Mouse (Mus musculus) midbrain, embryonic 11.5 days (tissue): Measurements from ENCODE around the gene Rnf181. TPM values are rescaled to one million over a fixed set of nuclear protein-coding genes. Genes with fewer than 3 reads are reported as not detected.
A peak's percentile ranks its signal among the peaks of the same experiment; 100 is the strongest.

ENCODE experiments used
- ATAC-seq: fragments of 200-750 bp; cut with Nextera tagmentation; 2 replicates; pipeline ENCODE4 v1.8.0; 2017; ENCODE audit warnings: moderate TSS enrichment, moderate library complexity; ENCODE audit not compliant: low FRiP score
- DNase-seq: peaks from one replicate; pipeline ENCODE4 v3.0.0; 2015; ENCODE audit warnings: low spot score; ENCODE audit errors: missing footprints
- H3K27ac ChIP-seq: fragments of 300-500 bp; sonication (generic); 2 replicates; pipeline ENCODE4 v1.5.1; 2014; ENCODE audit warnings: low read depth, low read length
- H3K27me3 ChIP-seq: fragments of 300-500 bp; sonication (generic); 2 replicates; pipeline ENCODE4 v1.6.1; 2014; ENCODE audit warnings: mild to moderate bottlenecking, low read length, moderate library complexity, mixed read lengths; ENCODE audit not compliant: control insufficient read depth, insufficient read depth
- H3K36me3 ChIP-seq: fragments of 300-500 bp; sonication (generic); 2 replicates; pipeline ENCODE4 v1.6.1; 2014; ENCODE audit warnings: mild to moderate bottlenecking, low read length, moderate library complexity, mixed read lengths; ENCODE audit not compliant: control insufficient read depth, insufficient read depth
- H3K4me1 ChIP-seq: fragments of 300-500 bp; sonication (generic); 2 replicates; pipeline ENCODE4 v1.6.1; 2014; ENCODE audit warnings: low read length; ENCODE audit not compliant: control insufficient read depth, insufficient read depth
- H3K4me2 ChIP-seq: fragments of 300-500 bp; sonication (generic); 2 replicates; pipeline ENCODE4 v1.6.1; 2014; ENCODE audit warnings: mild to moderate bottlenecking, moderate library complexity
- H3K4me3 ChIP-seq: fragments of 300-500 bp; sonication (generic); 2 replicates; pipeline ENCODE4 v1.5.1; 2014; ENCODE audit warnings: low read depth, low read length
- H3K9ac ChIP-seq: fragments of 300-500 bp; sonication (generic); 2 replicates; pipeline ENCODE4 v1.6.1; 2014; ENCODE audit warnings: low read length
- H3K9me3 ChIP-seq: fragments of 300-500 bp; sonication (generic); 2 replicates; pipeline ENCODE4 v1.6.1; 2016; ENCODE audit warnings: low read length; ENCODE audit not compliant: control insufficient read depth
- WGBS: fragments of 180-500 bp; shearing (Covaris S2); extraction: QIAGEN DNeasy Blood & Tissue Kit; methylation state at CpG from one replicate; pipeline ENCODE4 v1.1.7; 2014; 5-methylcytosine and 5-hydroxymethylcytosine counted together
- polyA plus RNA-seq: library from polyadenylated mRNA; unstranded; fragments of >200 nt; fragmentation: Nextera tagmentation; extraction: Ambion mirVana; gene quantifications from 2 replicates; pipeline ENCODE4 v1.2.1, GENCODE M21; 2014

The Rnf181 gene
- polyA plus RNA-seq, 1 experiment from 2014 or later: 102 TPM

DNA sequence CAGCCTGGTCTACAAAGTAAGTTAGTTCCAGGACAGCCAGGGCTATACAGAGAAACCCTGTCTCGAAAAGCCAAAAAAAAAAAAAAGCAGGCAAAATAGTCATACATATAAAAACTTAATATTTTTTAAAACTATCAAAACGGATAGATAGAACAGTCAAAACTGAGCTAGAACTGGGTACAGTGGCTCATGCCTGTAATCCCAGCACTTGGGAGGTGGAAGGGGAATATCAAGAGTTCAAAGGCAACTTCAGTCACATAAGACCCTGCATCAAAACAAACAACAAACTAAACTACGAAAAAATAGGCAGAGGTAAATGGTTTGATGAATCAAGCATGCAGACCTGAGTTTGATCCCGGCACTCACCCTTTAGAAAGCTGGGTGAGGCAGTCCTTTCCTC lies 36.6 kb downstream of the Rnf181 start:
- no peak for ATAC-seq
- WGBS: 93% methylated on average over 4 of the region's 4 CpGs
- no peak overlapping the region for H3K9ac ChIP-seq
- H3K27ac ChIP-seq: no peak overlapping the region
- H3K4me1 ChIP-seq: no peaks in the 10 kb centered on the region
- H3K36me3 ChIP-seq: peaks cover 13% of the 10 kb centered on the region; the same call in 1 of the 2 replicates
- no peaks in the 10 kb centered on the region for H3K9me3 ChIP-seq
- peak; percentile 51 for DNase-seq
- no peak overlapping the region for H3K4me2 ChIP-seq
- H3K27me3 ChIP-seq: no peaks in the 10 kb centered on the region
- no peak overlapping the region for H3K4me3 ChIP-seq

GRCm38 (mm10) chr6:72329019-72329418 lies 37.7 kb downstream of the Rnf181 start:
- Histone ChIP-seq H3K27me3 (no peaks in the 10 kb centered on the region), H3K36me3 (peaks cover 14% of the 10 kb centered on the region; the same call in 1 of the 2 replicates)
- whole genome bisulfite sequencing: 92% methylated on average over 5 of the region's 5 CpGs

DNA sequence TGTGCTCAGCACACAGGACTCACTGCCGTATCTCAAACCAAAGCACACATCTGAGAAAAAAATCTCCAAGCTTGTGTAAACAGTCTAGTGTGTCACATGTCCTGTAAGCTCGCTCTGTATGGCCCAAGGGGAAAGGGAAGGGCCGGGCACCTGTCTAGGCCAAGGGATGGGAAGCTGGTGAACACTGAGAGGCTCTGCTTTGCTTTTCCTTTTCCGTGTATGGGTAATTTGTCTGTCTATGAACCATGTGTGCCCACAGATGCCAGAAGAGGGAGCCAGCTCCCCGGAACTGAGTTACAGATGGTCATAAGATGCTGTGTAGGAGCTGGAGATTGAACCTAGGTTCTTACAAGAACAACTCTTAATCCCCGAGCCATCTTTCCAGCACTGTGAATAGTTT lies 40.5 kb downstream of the Rnf181 start:
- 80% methylated on average over 6 of the region's 6 CpGs for WGBS
- DNase-seq: peak; percentile 26

More at GRCm38 (mm10) chr6:72329019-72329418, 37.7 kb downstream of the Rnf181 start:
- Histone ChIP-seq H3K4me2 (no peak overlapping the region), H3K9ac (no peak overlapping the region), H3K4me1 (no peaks in the 10 kb centered on the region), H3K9me3 (no peaks in the 10 kb centered on the region), H3K27ac (no peak overlapping the region), H3K4me3 (no peak overlapping the region)
- ATAC-seq (no peak), DNase-seq (peak; percentile 6)

GRCm38 (mm10) chr6:72323786-72324508 lies 42.8 kb downstream of the Rnf181 start:
- Histone ChIP-seq H3K9me3 (no peaks in the 10 kb centered on the region), H3K4me3 (no peak overlapping the region), H3K4me2 (no peak overlapping the region), H3K4me1 (no peaks in the 10 kb centered on the region), H3K27me3 (no peaks in the 10 kb centered on the region), H3K36me3 (peaks cover 22% of the 10 kb centered on the region), H3K27ac (no peak overlapping the region), H3K9ac (no peak overlapping the region)
- peak; percentile 26 for DNase-seq
- no peak for ATAC-seq
- 92% methylated on average over 6 of the region's 6 CpGs for WGBS

More for the DNA sequence above, 40.5 kb downstream of the Rnf181 start:
- no peaks in the 10 kb centered on the region for H3K9me3 ChIP-seq
- H3K4me1 ChIP-seq: no peaks in the 10 kb centered on the region
- no peaks in the 10 kb centered on the region for H3K27me3 ChIP-seq
- peaks cover 16% of the 10 kb centered on the region; the same call in 1 of the 2 replicates for H3K36me3 ChIP-seq
- no peak overlapping the region for H3K4me2 ChIP-seq
- H3K27ac ChIP-seq: no peak overlapping the region
- H3K9ac ChIP-seq: no peak overlapping the region
- no peak overlapping the region for H3K4me3 ChIP-seq
- ATAC-seq: no peak

DNA sequence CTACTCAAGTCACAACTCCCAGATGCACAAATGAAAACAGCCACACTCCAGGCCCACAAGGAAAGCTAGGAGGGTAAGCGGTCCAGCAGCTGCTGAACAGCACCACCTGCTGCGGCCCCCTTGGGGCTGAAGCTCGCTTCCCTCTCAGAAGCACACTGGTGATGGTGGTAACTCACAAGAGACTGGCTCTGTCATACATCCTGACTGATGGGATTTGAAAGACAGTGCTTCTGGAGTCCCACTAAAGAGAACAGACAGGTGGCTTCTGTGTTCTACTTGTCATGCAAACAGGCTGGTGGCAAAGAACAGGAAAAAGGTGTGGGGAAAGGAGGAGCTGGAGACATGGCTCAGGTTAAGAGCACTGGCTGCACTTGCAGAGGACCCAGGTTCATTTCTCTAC lies 43.8 kb downstream of the Rnf181 start:
- DNase-seq (peak; percentile 72), ATAC-seq (no peak)
- Histone ChIP-seq H3K4me3 (no peak overlapping the region), H3K36me3 (peaks cover 22% of the 10 kb centered on the region), H3K9ac (no peak overlapping the region), H3K27me3 (no peaks in the 10 kb centered on the region), H3K4me2 (no peak overlapping the region), H3K4me1 (no peaks in the 10 kb centered on the region), H3K9me3 (no peaks in the 10 kb centered on the region), H3K27ac (no peak overlapping the region)
- WGBS: 98% methylated on average over 3 of the region's 3 CpGs

DNA sequence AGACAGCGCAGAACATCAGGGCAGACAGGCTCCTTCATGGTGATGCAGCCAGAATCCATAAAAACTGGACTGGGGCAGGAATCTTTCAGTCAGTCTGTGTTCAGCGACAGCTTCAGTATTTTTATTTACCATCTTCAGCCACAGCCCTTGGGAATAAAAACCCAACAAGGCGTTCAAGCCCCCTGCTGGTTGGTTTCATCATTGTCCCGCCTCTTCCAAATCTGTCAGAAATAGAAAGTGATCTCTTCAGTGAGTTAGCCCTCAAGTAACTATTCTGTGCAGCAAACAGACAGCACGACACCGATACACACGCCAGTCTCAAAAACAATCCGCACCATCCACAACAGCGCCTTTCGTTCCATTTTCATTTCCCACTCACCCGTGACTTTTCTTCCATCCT lies 47.7 kb downstream of the Rnf181 start:
- H3K9me3 ChIP-seq: no peaks in the 10 kb centered on the region
- WGBS: 85% methylated on average over 11 of the region's 11 CpGs
- DNase-seq (peak; percentile 85), ATAC-seq (no peak)
- H3K4me1 ChIP-seq: no peaks in the 10 kb centered on the region
- no peak overlapping the region for H3K4me2 ChIP-seq
- no peaks in the 10 kb centered on the region for H3K27me3 ChIP-seq
- peaks cover 28% of the 10 kb centered on the region for H3K36me3 ChIP-seq
- H3K9ac ChIP-seq: no peak overlapping the region
- H3K27ac ChIP-seq: no peak overlapping the region
- no peak overlapping the region for H3K4me3 ChIP-seq

DNA sequence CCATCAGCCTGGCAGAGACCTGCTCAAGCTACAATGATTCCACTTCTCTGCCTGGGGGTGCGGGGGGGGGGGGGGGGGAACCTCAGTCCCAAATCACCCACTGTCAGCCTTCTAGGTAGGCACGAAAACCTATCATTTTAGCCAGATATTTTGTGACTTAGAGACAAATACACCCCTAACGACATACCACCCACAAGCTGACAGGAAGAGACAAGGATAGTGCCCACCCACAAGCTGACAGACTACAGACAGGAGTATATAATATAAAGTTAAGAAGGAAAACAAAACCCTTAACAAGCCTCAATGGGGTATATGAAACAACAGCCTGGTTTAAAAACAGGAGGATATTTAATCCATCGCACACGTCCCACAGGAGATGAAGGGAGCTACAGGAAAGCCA lies 48.3 kb downstream of the Rnf181 start:
- 89% methylated on average over 5 of the region's 5 CpGs for WGBS
- no peak overlapping the region for H3K4me3 ChIP-seq
- H3K9ac ChIP-seq: no peak overlapping the region
- H3K4me2 ChIP-seq: no peak overlapping the region
- no peak for DNase-seq
- H3K27me3 ChIP-seq: no peaks in the 10 kb centered on the region
- no peak for ATAC-seq
- H3K36me3 ChIP-seq: peaks cover 28% of the 10 kb centered on the region
- no peak overlapping the region for H3K27ac ChIP-seq
- H3K9me3 ChIP-seq: no peaks in the 10 kb centered on the region
- no peaks in the 10 kb centered on the region for H3K4me1 ChIP-seq

DNA sequence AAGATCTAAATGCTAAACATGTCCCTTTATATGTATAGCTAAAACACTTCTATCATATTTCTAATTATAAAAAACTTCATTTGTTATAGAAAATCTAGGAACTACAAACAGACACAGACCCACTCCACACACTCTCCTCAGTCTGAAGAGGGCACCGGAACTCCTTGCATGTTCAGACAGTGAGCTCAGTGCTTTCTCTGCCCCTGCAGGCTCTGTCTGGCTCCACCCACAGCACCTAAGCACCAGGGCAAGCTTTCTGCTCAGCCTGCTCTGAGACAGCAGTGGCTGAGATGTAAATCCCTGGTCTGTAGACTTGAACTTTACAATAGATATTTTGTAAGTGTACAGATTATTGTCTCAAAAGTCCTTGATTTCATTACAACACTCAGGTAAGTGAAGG lies 50.7 kb downstream of the Rnf181 start:
- H3K9ac ChIP-seq: no peak overlapping the region
- no peak overlapping the region for H3K4me2 ChIP-seq
- H3K4me3 ChIP-seq: no peak overlapping the region
- H3K36me3 ChIP-seq: peaks cover 21% of the 10 kb centered on the region
- DNase-seq: no peak
- H3K4me1 ChIP-seq: no peaks in the 10 kb centered on the region
- ATAC-seq: no peak
- no peaks in the 10 kb centered on the region for H3K9me3 ChIP-seq
- H3K27ac ChIP-seq: no peak overlapping the region
- 97% methylated on average over 1 of the region's 1 CpGs for WGBS
- no peaks in the 10 kb centered on the region for H3K27me3 ChIP-seq

DNA sequence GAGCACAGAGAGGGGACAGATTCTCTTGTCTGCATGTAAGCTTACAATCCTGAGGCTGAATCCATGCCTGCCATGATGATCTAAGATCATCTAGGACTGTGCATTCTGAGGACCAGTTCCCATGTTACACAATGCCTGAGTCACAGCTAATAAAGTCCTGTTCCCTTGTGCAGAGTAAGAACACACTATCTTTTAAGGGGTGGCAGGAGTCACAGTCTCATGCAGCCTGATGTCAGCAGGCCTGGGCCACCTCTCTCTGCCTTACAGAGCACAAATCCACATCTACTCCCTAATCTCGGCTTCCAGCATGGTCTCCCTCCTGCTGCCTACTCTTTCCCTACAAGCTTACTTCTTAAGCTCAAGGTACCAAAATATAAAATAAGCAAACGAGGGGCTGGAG lies 51.4 kb downstream of the Rnf181 start:
- WGBS: 75% methylated on average over 2 of the region's 2 CpGs
- no peaks in the 10 kb centered on the region for H3K9me3 ChIP-seq
- no peak overlapping the region for H3K27ac ChIP-seq
- no peaks in the 10 kb centered on the region for H3K27me3 ChIP-seq
- ATAC-seq (no peak), DNase-seq (no peak)
- H3K4me3 ChIP-seq: no peak overlapping the region
- H3K9ac ChIP-seq: no peak overlapping the region
- no peaks in the 10 kb centered on the region for H3K4me1 ChIP-seq
- H3K4me2 ChIP-seq: no peak overlapping the region
- peaks cover 21% of the 10 kb centered on the region for H3K36me3 ChIP-seq
